Mouse (Mus musculus): ENCODE measurements around the gene Nlrp3. TPM values are rescaled to one million over a fixed set of nuclear protein-coding genes. Genes with fewer than 3 reads are reported as not detected.

The Nlrp3 gene
- polyA plus RNA-seq (2014; fragmentation: Illumina TruSeq; extraction: RNeasy Lipid Tissue Mini Kit (QIAGEN cat#74804); ENCODE audit: low replicate concordance): not detected

GRCm38 (mm10) chr11:59541324-59541723, at the start of gene Nlrp3:
Nlrp3 (plus strand) TSS chr11:59541568.

GRCm38 (mm10) chr11:59526472-59527080, 14.8 kb upstream of the Nlrp3 start, which contains the start of gene Zkscan17:
Zkscan17 (minus strand) TSS chr11:59526751.

GRCm38 (mm10) chr11:59576135-59576534, 34.8 kb downstream of the Nlrp3 start, which contains the start of gene Olfr222:
Olfr222 (minus strand) TSS chr11:59576235.

GRCm38 (mm10) chr11:59593189-59593588, 51.8 kb downstream of the Nlrp3 start, which contains the start of gene Olfr223:
Olfr223 (minus strand) TSS chr11:59593289.

Other genes starting within 250 kb of the Nlrp3 start
- 0.19 TPM for gene Wnt9a, start 234.6 kb upstream of the Nlrp3 start, polyA plus RNA-seq (2014; fragmentation: Illumina TruSeq; extraction: RNeasy Lipid Tissue Mini Kit (QIAGEN cat#74804); ENCODE audit: low replicate concordance)
- gene Prss38, start 165.9 kb upstream of the Nlrp3 start, polyA plus RNA-seq (2014; fragmentation: Illumina TruSeq; extraction: RNeasy Lipid Tissue Mini Kit (QIAGEN cat#74804); ENCODE audit: low replicate concordance): not detected
- gene Jmjd4, start 91.5 kb upstream of the Nlrp3 start, polyA plus RNA-seq (2014; fragmentation: Illumina TruSeq; extraction: RNeasy Lipid Tissue Mini Kit (QIAGEN cat#74804); ENCODE audit: low replicate concordance): 7.8 TPM
- gene Snap47, start 90.4 kb upstream of the Nlrp3 start, polyA plus RNA-seq (2014; fragmentation: Illumina TruSeq; extraction: RNeasy Lipid Tissue Mini Kit (QIAGEN cat#74804); ENCODE audit: low replicate concordance): 7.9 TPM
- gene Zfp867, start 69.1 kb upstream of the Nlrp3 start, polyA plus RNA-seq (2014; fragmentation: Illumina TruSeq; extraction: RNeasy Lipid Tissue Mini Kit (QIAGEN cat#74804); ENCODE audit: low replicate concordance): 3.6 TPM
- 0.85 TPM for gene Zkscan17, start 14.8 kb upstream of the Nlrp3 start, polyA plus RNA-seq (2014; fragmentation: Illumina TruSeq; extraction: RNeasy Lipid Tissue Mini Kit (QIAGEN cat#74804); ENCODE audit: low replicate concordance)
- not detected for gene Olfr222, start 34.7 kb downstream of the Nlrp3 start, polyA plus RNA-seq (2014; fragmentation: Illumina TruSeq; extraction: RNeasy Lipid Tissue Mini Kit (QIAGEN cat#74804); ENCODE audit: low replicate concordance)
- gene Olfr223, start 51.7 kb downstream of the Nlrp3 start, polyA plus RNA-seq (2014; fragmentation: Illumina TruSeq; extraction: RNeasy Lipid Tissue Mini Kit (QIAGEN cat#74804); ENCODE audit: low replicate concordance): not detected
- 6.9 TPM for gene Mprip, start 119.7 kb downstream of the Nlrp3 start, polyA plus RNA-seq (2014; fragmentation: Illumina TruSeq; extraction: RNeasy Lipid Tissue Mini Kit (QIAGEN cat#74804); ENCODE audit: low replicate concordance)
- not detected for gene Pld6, start 246.1 kb downstream of the Nlrp3 start, polyA plus RNA-seq (2014; fragmentation: Illumina TruSeq; extraction: RNeasy Lipid Tissue Mini Kit (QIAGEN cat#74804); ENCODE audit: low replicate concordance)